ENCODE assay signal across 22 mouse cellular contexts in the genomic region with DNA sequence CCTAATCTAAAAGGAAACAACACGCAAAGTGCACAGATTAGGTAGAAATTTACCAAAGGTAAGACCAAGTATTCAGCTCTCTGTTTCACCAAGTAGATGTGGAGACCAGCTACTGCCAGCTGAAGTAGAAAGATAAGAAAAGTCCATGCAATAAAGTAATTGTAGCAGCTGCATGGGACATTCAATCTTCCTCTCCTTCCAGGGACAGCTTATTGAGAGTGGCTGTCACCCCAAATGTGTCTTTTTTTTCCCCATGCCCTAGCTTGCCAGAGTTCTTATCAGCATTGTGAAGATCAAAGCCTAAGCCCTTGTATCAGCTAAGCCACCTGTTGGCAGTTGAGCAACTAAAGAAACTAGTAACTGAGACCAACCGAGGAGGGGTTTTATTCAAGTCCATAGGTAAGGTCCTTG.
DNase-seq lines count a peak whose midpoint lies in the region; ATAC-seq and TF ChIP-seq lines count a peak whose summit lies in the region.
"Had no signal": no experiment of that assay in that cellular context is flagged by ENCODE, and none has a peak within 500 bp of the region (broad histone marks: within the 10 kb centered on the region; RNA-seq: fewer than 3 reads in every experiment).

No protein-coding gene starts in this region.

- peak; percentile 5 for DNase-seq in liver
- no peak for DNase-seq in liver, postnatal 0 days
- no peak for DNase-seq in embryo, embryonic 9.5 days (ENCODE audit: extremely low spot score)
- DNase-seq in gastrocnemius, adult 8-10 months (ENCODE audit: low spot score in 2 of 2): no peak
- DNase-seq in left cerebral cortex, adult 9 months (ENCODE audit: low spot score in 2 of 2): no peak
- DNase-seq in kidney, postnatal 10 days: no peak
- DNase-seq: adrenal gland, postnatal 36 days; cerebellum, adult 8-10 months; kidney, adult 11 months; left cerebral cortex, postnatal 4 days; lung, postnatal 10 days; thymus, postnatal 14 days had no signal

- H3K4me1 ChIP-seq in liver, postnatal 0 days (ENCODE audit: insufficient read depth): no peaks in the 10 kb centered on the region
- H3K4me1 ChIP-seq: embryonic facial prominence, embryonic 12.5 days; forebrain, embryonic 15.5 days; midbrain, embryonic 15.5 days; neural tube, embryonic 15.5 days had no signal

- 27% methylated on average over 2 of the region's 2 CpGs for WGBS in liver, postnatal 0 days (ENCODE audit: insufficient replicate concordance)

- H3K36me3 ChIP-seq in liver, postnatal 0 days (replicated peaks; ENCODE audit: insufficient read depth, low read length): no peaks in the 10 kb centered on the region
- H3K36me3 ChIP-seq: embryonic facial prominence, embryonic 12.5 days; forebrain, embryonic 15.5 days; heart, embryonic 12.5 days; midbrain, embryonic 15.5 days; neural tube, embryonic 15.5 days had no signal

- H3K9ac ChIP-seq in liver, postnatal 0 days (replicated peaks): no peak overlapping the region
- H3K9ac ChIP-seq: embryonic facial prominence, embryonic 12.5 days; forebrain, embryonic 15.5 days; heart, embryonic 12.5 days; hindbrain, embryonic 14.5 days; midbrain, embryonic 15.5 days; neural tube, embryonic 15.5 days had no signal

- H3K4me2 ChIP-seq in liver, postnatal 0 days (ENCODE audit: low read depth, low read length): no peak overlapping the region
- H3K4me2 ChIP-seq: embryonic facial prominence, embryonic 12.5 days; forebrain, embryonic 15.5 days; heart, embryonic 12.5 days; hindbrain, embryonic 14.5 days; midbrain, embryonic 15.5 days; neural tube, embryonic 15.5 days had no signal

- no peak overlapping the region for H3K27ac ChIP-seq in liver, postnatal 0 days (ENCODE audit: low read depth)
- H3K27ac ChIP-seq: embryonic facial prominence, embryonic 12.5 days; forebrain, embryonic 15.5 days; hindbrain, embryonic 14.5 days; layer of hippocampus, adult 2 months; midbrain, embryonic 15.5 days; neural tube, embryonic 15.5 days had no signal

- H3K4me3 ChIP-seq in liver, postnatal 0 days (ENCODE audit: low read depth, low read length): no peak overlapping the region
- H3K4me3 ChIP-seq: embryonic facial prominence, embryonic 12.5 days; forebrain, embryonic 15.5 days; heart, embryonic 12.5 days; layer of hippocampus, adult 2 months; megakaryocyte, embryonic 14.5 days; midbrain, embryonic 15.5 days; neural tube, embryonic 15.5 days had no signal

- peak; percentile 67 for ATAC-seq in common myeloid progenitor, adult 5-6 weeks (replicated peaks; ENCODE audit: low read depth, poor library complexity, severe bottlenecking)
- ATAC-seq in liver, postnatal 0 days: peak; percentile 48
- ATAC-seq: activated CD4-positive, CD25-positive, alpha-beta regulatory T cell, adult 4 months; forebrain, embryonic 15.5 days; midbrain, embryonic 15.5 days had no signal

- no peaks in the 10 kb centered on the region for H3K9me3 ChIP-seq in liver, postnatal 0 days (ENCODE audit: low read length)
- H3K9me3 ChIP-seq: embryonic facial prominence, embryonic 12.5 days; forebrain, embryonic 15.5 days; heart, embryonic 12.5 days; megakaryocyte, embryonic 14.5 days; midbrain, embryonic 15.5 days; neural tube, embryonic 15.5 days had no signal

- no peak for TF ChIP-seq CTCF in liver, postnatal 0 days (IDR thresholded peaks at IDR 0.05; ENCODE audit: low read depth)

- peak; percentile 79 for TF ChIP-seq EP300 in liver, postnatal 0 days (IDR thresholded peaks at IDR 0.05; ENCODE audit: low read depth)

- no peaks in the 10 kb centered on the region for H3K27me3 ChIP-seq in liver, postnatal 0 days (ENCODE audit: insufficient read depth, low read length)
- H3K27me3 ChIP-seq: embryonic facial prominence, embryonic 12.5 days; forebrain, embryonic 15.5 days; heart, embryonic 12.5 days; megakaryocyte, embryonic 14.5 days; midbrain, embryonic 15.5 days; neural tube, embryonic 15.5 days had no signal
